Mouse (Mus musculus): ENCODE results near the gene Traf3ip3.

GRCm38 (mm10) chr1:193241436-193241835 lies 39.9 kb upstream of the Traf3ip3 start:
- no peak for TF ChIP-seq CTCF (IDR thresholded peaks at IDR 0.05; ENCODE audit: low read depth)
- no peak for TF ChIP-seq EP300 (IDR thresholded peaks at IDR 0.05; ENCODE audit: low read depth)

Data from liver, postnatal 0 days (tissue).